Mouse (Mus musculus) left cerebral cortex, postnatal 10 days (tissue): ENCODE measurements around the gene Kctd15. TPM values are rescaled to one million over a fixed set of nuclear protein-coding genes. Genes with fewer than 3 reads are reported as not detected.

Source experiments
- DNase-seq, 2 experiments: peaks; one replicate each; pipeline ENCODE4 v3.0.0; 2021 to 2022; ENCODE audit warnings: low spot score in 2 of 2, mixed read lengths in 1 of 2; ENCODE audit errors: extremely low spot score in 1 of 2
- intact Hi-C: fragments of 180-260 bp; cut with DNase I; formaldehyde crosslinking; loops from one replicate; pipeline ENCODE4 v1.15.1; 2025
- total RNA-seq, 2 experiments: library from RNA; stranded (reverse); gene quantifications; 2 replicates each; pipeline ENCODE4 v1.2.3; 2021

Kctd15 gene
- total RNA-seq, 2 experiments from 2014 or later = 17.2 to 24.4 TPM

- no peak for DNase-seq
- intact Hi-C loops = no loop called here
These were observed 16.7 kb downstream of the Kctd15 start for GRCm38 (mm10) chr7:34639798-34640197.

DNA sequence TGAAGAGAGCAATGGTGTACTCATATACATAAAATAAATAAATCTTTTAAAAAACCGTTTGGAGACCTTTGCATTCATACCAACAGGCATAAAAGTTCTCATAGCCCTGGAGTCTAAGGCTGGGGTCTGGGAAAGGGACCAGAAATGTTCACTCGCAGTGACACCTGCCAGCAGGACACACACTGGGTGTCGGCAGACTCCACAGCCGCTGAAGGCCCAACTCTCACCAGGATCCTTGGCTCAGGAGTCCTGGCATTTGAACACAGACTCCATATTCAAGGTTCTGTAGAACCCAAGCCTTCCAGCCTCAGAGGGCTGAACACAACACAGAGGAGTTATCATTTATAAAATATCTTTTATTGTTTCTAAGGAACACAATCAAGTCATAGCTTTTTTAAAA lies 19.9 kb downstream of the Kctd15 start:
- no peak for DNase-seq
- intact Hi-C loops = no loop called here

GRCm38 (mm10) chr7:34632966-34633742 lies 23.4 kb downstream of the Kctd15 start:
- intact Hi-C loops = no loop called here

GRCm38 (mm10) chr7:34630211-34631085 lies 26.1 kb downstream of the Kctd15 start:
- intact Hi-C loops = no loop called here
- peak in 1 of 2 experiments; percentile 77 for DNase-seq

More at GRCm38 (mm10) chr7:34632966-34633742, 23.4 kb downstream of the Kctd15 start:
- DNase-seq = no peak

- intact Hi-C loops = no loop called here
These were observed 26.8 kb downstream of the Kctd15 start for GRCm38 (mm10) chr7:34629702-34630210.

GRCm38 (mm10) chr7:34620411-34620810 lies 36.1 kb downstream of the Kctd15 start:
- intact Hi-C loops = no loop called here

More at GRCm38 (mm10) chr7:34629702-34630210, 26.8 kb downstream of the Kctd15 start:
- DNase-seq = no peak

DNA sequence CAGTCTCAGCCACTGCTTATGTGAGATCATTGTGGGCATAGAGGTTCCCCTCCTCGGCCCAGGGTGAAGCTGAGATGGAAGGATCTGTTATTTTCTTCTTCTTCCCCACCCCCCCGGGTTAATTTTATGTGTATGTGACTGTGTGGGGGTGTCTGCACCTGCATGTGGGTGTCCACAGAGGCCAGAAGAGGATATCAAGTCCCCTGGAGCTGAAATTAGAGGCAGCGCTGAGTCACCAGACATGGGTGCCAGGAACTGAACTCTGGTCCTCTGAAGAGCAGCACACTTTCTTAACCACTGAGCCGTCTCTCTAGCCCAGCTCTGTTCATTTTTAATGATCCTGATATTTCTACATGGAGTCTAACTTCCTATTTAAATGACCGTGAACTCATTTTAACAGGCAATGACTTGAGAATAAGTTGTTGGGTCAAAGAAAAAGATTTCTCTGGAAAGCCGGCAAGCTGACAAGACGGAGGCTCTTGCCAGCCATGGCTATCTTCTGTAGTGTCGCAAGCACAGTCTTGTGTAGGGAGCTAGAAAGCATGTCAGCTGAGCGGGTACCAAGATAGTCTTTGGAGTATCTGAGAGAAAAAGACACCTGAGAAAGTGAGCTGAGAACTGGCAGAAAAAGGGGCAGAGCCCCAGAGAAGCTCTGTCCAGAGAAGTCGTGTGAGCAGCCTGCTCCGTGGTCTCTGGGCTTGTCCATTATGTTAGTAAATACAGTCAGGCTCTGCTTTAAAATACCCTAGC lies 38.2 kb downstream of the Kctd15 start:
- intact Hi-C loops = no loop called here
- no peak for DNase-seq

More at GRCm38 (mm10) chr7:34620411-34620810, 36.1 kb downstream of the Kctd15 start:
- DNase-seq = no peak

GRCm38 (mm10) chr7:34616275-34616674 lies 40.3 kb downstream of the Kctd15 start:
- DNase-seq = no peak
- intact Hi-C loops = no loop called here

DNA sequence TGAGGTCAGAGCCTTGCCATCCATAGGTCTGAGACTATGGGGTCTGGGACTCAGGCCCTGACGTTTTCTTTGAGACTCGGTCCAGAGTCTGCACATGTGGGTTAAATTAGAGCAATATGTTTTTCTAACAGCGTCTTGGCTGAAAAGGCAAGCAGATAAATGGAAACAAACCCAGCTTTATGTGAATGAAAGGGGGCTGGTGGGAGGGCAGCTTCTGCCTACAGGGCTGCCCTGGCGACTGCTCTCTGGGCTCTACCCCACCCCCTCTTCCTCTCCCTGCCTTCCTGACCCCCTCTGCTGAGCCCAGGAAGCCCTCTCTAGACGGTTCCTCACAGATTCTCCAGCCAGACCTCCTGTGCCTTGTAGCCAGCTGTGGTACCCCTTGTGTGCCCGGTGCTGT lies 46.1 kb downstream of the Kctd15 start:
- no peak for DNase-seq
- intact Hi-C loops = no loop called here

DNA sequence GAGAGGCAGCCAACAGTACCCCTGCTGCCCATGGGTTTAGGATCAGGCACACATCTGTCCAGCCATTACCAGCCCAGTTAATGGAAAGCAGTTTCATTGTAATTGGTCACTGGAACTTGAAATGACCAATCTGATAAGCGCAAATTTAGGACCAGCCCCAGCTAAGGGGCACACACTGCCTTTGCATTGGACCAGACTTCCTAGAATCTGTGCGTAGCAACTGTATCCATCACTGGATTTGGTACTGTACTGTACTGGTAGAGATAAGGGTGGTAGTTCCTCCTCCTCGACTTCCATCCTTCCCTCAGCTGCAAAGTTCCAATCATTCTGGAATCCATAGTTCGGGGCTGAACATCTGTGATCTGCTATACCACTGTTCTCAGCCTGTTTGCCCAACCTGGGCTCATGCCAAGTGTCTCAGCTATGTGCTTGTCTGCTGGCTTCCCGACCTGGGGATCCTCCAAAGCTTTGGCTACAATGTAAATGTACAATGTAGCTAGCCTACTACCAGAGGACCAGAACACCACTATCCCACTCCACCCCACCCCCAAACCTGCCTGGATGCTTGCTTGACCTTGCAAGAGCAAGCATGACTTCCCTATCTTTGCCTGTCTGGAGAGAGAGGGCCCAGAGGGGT lies 49.1 kb downstream of the Kctd15 start:
- intact Hi-C loops = no loop called here
- DNase-seq = no peak

DNA sequence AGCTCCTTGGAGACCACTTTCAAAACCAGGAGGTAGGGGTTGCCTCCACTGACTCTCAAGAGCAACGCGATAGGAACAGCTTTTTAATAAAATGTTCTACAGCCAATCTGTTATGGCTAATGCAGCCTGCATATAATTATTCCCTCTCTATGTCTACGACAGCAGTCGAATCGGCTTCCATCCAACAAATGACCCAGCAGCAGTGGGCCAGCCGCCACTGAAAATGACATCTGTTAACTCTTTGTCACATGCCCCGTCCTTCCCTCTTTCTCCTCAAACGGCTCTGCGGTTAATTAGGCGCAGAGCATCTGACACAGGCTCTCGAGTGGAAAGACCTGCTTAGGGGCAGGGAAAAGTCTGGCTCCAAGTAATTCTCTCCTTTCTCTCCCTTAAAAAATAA lies 49.8 kb downstream of the Kctd15 start:
- no peak for DNase-seq
- intact Hi-C loops = no loop called here

DNA sequence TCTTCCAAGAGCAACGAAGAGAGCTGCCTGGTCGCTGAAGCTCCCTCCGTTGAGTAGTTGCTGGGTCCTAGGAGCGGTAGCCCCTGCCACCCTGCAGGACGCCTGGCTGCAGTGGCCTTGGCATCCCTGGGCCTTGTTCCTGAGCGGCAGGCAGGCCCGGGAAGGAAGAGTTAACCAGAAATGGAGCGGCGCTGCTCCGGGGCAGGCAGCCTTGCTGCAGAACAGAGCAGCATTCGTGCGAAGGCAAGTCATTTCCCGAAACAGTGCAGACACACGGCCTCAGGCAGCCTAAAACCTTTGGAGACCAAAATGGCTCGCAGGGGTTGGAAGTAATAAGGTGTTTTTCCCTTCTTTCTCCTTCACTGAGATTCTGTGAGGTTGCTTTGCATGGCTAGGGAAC lies 50.5 kb downstream of the Kctd15 start:
- no peak for DNase-seq
- intact Hi-C loops = no loop called here

DNA sequence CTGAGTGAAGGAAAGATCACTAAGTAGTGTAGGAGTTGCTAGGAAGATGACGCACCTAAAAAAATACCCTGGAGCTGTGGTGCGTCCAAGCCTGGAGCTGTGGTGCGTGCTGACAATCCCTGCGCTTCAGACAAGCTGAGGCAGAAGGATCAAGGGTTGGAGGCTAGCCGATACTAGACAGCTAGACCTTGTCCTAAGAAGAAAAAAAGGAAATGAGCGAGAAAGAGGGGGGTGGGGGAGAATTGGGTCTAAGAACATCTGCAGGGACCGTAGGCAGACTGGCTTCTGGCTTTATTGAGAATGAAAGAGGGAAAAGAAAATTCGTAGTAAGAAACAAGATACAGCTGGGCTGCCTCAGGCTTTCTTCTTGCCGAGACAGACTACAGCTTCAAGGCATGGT lies 58.0 kb downstream of the Kctd15 start:
- no peak for DNase-seq
- intact Hi-C loops = loop anchor here (10.0 kb wide), 1 partner anchor 56 kb away; the partner anchor contains the start of gene Kctd15

DNA sequence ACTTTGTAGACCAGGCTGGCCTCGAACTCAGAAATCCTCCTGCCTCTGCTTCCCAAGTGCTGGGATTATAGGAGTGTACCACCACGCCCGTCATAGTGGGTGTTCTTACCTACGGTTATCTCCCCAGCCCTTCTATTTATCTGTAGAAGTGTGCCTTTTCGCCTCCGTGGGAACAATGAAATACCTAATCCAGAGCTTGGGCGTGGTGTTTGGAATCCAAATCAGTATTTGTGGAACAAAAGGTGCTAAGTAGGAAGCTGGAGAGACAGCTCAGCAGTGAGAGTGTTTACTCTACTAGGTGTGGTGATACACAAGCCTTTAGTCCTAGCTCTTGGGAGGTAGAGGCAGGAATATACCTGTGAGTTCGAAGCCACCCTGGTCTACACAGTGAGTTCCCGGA lies 58.5 kb downstream of the Kctd15 start:
- DNase-seq = no peak
- intact Hi-C loops = loop anchor here (10.0 kb wide), 1 partner anchor 57 kb away; the partner anchor contains the start of gene Kctd15

GRCm38 (mm10) chr7:34596531-34597235 lies 59.8 kb downstream of the Kctd15 start:
- no peak for DNase-seq
- intact Hi-C loops = loop anchor here (10.0 kb wide), 1 partner anchor 58 kb away; the partner anchor contains the start of gene Kctd15

GRCm38 (mm10) chr7:34595307-34595565 lies 61.3 kb downstream of the Kctd15 start:
- DNase-seq = no peak
- intact Hi-C loops = loop anchor here (10.0 kb wide), 1 partner anchor 60 kb away; the partner anchor contains the start of gene Kctd15

DNA sequence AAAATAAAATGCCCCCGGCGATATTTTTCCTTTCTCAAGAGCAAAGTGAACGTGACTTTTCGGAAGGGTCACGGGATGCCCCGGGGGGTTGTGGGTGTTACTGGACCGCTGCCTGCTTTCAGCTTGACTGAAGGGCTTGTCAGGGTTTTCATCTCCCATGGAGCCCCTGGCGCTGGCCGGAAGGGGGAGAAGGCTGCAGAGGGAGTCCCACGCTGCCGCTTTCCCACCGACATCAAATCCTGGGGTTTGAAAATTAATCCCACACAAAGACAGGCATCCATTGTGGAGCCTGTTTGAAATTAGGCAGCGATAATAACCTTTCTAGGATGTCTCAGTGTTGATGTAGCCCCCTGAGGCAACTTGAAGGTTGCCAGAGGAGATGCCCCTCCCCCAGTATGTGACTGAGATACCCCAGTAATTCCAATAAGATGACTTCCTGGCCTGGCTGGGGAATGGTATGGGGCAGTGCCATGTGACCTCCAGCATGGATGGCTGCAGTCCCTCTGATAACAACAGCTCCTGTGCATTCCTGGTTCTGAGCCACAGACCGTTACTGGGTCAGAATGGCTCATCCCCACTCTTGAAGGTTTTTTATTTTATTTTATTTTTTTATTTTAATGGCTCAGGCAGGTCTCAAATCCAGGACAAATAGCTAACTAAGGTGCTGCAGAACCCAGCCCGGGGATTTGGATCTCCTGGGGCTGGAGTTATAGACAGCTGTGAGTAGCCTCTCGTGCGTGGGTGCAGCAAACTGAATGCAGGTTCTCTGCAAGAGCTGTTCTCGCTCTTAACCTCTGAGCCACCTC lies 61.8 kb downstream of the Kctd15 start:
- peak in 1 of 2 experiments; percentile 84 for DNase-seq
- intact Hi-C loops = loop anchor here (10.0 kb wide), 1 partner anchor 60 kb away; the partner anchor contains the start of gene Kctd15
